Mouse (Mus musculus): ENCODE measurements around the gene Rnf34. TPM values are rescaled to one million over a fixed set of nuclear protein-coding genes. Genes with fewer than 3 reads are reported as not detected.
A peak's percentile ranks its signal among the peaks of the same experiment; 100 is the strongest.

Rnf34 gene
- polyA plus RNA-seq (2015; fragmentation: Nextera tagmentation; extraction: Ambion mirVana) = 55.5 and 56.1 TPM in 2 replicates

DNA sequence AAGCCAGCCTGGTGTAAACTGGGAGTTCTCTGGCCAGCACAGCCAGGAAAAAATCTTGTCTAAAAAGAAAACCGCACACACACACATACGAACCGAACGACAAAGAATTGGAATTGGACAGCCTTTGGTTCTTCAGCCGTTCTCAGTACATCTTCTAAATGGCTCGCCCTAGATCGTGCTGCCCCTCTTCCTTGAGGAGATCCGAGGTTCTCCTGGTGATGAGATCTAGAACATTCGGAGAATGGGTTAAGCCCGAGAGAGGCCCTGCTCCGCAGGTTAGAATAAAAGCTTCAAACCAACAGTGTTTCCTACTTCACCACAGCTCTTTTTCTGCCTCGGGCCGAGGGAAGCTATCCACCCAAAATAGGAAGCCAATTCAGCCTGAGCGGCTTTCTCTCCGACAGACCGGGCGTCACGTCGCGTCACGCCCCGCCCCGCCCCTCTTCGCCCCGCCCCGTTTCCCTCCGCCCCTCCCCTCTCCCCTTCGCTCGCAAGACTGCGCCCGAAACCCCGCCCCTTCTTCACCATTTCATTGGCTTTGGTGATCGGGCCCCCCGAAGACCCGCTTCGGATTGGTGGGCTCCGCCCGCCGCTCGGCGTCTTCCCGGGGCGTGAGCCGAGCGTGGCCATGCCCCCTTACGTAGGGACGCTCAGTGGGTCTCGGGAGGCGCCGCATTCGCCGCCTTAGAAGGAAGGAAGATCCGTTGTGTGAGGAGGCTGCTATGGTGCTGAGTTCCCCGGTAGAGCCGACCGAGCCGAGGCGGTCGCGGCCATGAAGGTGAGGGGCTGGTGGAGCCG is at the start of gene Rnf34:
Rnf34 (plus strand) TSS at position 528 of the 798 bp plus-strand sequence.
- Histone ChIP-seq H3K27me3 (no peaks in the 10 kb centered on the region), H3K9me3 (no peaks in the 10 kb centered on the region), H3K4me2 (replicated peaks) (peak within 1 kb of the TSS; percentile 96), H3K36me3 (no peaks in the 10 kb centered on the region), H3K4me1 (replicated peaks) (peaks cover 29% of the 10 kb centered on the region), H3K4me3 (replicated peaks) (peak within 1 kb of the TSS; percentile 86), H3K9ac (replicated peaks) (peak within 1 kb of the TSS; percentile 96), H3K27ac (peak within 1 kb of the TSS; percentile 93)
- ATAC-seq = peak; percentile 100
- 1% methylated on average over 61 of the region's 61 CpGs for WGBS

DNA sequence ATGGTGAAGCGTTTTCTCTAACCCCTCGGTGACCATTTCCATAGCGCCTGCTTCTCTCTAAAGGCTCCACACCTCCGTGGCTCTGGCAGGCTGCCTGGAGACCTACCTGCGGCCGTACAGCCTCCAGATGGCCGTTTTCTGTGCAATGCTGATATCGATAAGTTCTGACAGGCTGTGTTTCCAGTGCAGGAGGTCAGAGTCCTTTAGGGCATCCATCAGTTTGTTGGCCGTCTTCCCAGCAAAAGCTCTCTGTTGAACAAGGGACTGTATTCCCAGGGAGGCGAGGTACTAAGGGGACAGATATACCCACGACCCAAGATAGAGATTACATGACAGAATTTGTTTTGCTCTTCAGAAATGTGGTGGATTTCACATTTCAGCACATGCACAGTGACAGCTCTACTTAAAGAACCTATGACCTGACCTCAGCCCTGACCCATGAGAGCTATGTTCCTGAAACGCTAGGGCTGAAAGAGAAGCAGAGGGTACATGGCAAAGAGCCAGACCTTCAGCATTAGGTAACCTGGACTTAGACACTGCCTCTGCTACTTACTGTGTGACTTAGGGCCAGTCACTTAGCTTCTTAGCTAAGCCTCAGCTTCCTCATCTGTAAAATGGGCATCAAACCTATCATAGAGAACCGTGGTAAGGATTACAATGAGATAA is 49.4 kb upstream of the Rnf34 start:
- 85% methylated on average over 13 of the region's 13 CpGs for WGBS
- no peaks in the 10 kb centered on the region for H3K9me3 ChIP-seq
- no peak overlapping the region for H3K4me2 ChIP-seq (replicated peaks)
- H3K36me3 ChIP-seq = peaks cover 94% of the 10 kb centered on the region
- H3K9ac ChIP-seq (replicated peaks) = no peak overlapping the region
- no peak overlapping the region for H3K4me3 ChIP-seq (replicated peaks)
- no peak overlapping the region for H3K27ac ChIP-seq
- H3K4me1 ChIP-seq (replicated peaks) = peaks cover 12% of the 10 kb centered on the region
- H3K27me3 ChIP-seq = no peaks in the 10 kb centered on the region
- ATAC-seq = no peak

DNA sequence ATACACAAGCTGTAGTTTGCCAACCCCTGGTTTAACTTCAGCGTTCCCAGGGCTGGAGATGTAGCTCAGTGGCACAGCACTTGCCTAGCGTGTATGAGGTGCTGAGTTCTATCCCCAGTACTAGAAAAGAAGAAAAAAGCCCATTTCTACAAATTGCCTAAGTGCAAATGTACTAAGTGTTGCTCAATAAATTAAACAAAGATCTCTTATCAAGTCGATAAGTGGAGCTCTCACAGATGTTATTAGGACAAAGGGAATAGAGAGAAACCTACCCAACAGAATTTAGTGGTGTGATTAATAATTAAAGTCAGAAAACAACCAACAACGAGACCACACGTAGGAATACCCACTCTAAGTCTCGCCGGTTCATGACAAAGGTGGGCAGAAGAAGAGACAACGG is 48.2 kb upstream of the Rnf34 start:
- no peak for ATAC-seq
- H3K4me2 ChIP-seq (replicated peaks) = no peak overlapping the region
- no peak overlapping the region for H3K27ac ChIP-seq
- H3K27me3 ChIP-seq = no peaks in the 10 kb centered on the region
- H3K4me1 ChIP-seq (replicated peaks) = peaks cover 12% of the 10 kb centered on the region
- no peak overlapping the region for H3K4me3 ChIP-seq (replicated peaks)
- H3K9ac ChIP-seq (replicated peaks) = no peak overlapping the region
- WGBS = 96% methylated on average over 8 of the region's 8 CpGs
- peaks cover 95% of the 10 kb centered on the region for H3K36me3 ChIP-seq
- no peaks in the 10 kb centered on the region for H3K9me3 ChIP-seq

DNA sequence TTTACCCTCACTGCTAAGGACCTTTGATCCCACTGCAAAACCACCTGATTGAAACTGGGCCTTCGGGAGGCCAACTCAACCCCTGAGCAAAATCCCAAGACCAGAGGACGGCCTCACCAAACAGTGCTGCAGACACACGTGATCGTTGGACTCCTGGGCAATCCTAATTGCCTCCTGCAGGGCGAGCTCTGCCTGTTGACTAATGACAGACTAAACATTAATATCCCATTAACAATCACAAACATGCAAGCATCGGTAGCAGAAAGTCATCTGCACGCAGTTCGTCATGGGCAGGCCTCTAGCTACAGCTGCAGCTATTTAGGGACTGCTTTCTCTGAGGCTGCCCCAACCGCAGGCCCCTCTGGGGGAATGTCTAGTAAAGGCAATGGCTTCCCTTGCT is 47.1 kb upstream of the Rnf34 start:
- no peaks in the 10 kb centered on the region for H3K9me3 ChIP-seq
- no peak overlapping the region for H3K9ac ChIP-seq (replicated peaks)
- H3K4me3 ChIP-seq (replicated peaks) = no peak overlapping the region
- WGBS = 88% methylated on average over 9 of the region's 9 CpGs
- ATAC-seq = no peak
- no peaks in the 10 kb centered on the region for H3K27me3 ChIP-seq
- no peak overlapping the region for H3K4me2 ChIP-seq (replicated peaks)
- H3K36me3 ChIP-seq = peaks cover 98% of the 10 kb centered on the region
- no peak overlapping the region for H3K27ac ChIP-seq
- peaks cover 12% of the 10 kb centered on the region for H3K4me1 ChIP-seq (replicated peaks)

DNA sequence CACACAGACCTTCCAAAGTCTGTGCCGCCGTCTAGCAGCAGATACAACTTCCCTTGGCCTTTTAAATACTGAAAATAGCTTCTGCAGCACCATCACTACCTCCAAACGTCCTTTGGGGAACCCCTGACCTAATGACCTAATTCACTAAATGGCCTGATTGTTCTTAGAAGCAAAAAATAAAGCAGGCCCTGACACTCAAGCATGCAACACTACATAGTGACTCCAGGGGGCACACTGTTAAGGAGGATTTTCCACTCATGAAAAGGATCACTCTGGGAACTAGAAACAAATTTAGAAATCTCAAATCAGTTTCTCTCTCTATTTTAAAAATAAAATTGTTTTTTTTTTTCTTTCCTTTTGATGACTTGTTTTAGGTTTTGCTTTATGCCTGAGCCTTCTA is 44.3 kb upstream of the Rnf34 start:
- H3K4me1 ChIP-seq (replicated peaks) = no peaks in the 10 kb centered on the region
- H3K4me2 ChIP-seq (replicated peaks) = no peak overlapping the region
- H3K27ac ChIP-seq = no peak overlapping the region
- no peaks in the 10 kb centered on the region for H3K27me3 ChIP-seq
- no peaks in the 10 kb centered on the region for H3K9me3 ChIP-seq
- no peak overlapping the region for H3K4me3 ChIP-seq (replicated peaks)
- no peak overlapping the region for H3K9ac ChIP-seq (replicated peaks)
- no peak for ATAC-seq
- peaks cover 95% of the 10 kb centered on the region for H3K36me3 ChIP-seq
- 71% methylated on average over 3 of the region's 3 CpGs for WGBS

DNA sequence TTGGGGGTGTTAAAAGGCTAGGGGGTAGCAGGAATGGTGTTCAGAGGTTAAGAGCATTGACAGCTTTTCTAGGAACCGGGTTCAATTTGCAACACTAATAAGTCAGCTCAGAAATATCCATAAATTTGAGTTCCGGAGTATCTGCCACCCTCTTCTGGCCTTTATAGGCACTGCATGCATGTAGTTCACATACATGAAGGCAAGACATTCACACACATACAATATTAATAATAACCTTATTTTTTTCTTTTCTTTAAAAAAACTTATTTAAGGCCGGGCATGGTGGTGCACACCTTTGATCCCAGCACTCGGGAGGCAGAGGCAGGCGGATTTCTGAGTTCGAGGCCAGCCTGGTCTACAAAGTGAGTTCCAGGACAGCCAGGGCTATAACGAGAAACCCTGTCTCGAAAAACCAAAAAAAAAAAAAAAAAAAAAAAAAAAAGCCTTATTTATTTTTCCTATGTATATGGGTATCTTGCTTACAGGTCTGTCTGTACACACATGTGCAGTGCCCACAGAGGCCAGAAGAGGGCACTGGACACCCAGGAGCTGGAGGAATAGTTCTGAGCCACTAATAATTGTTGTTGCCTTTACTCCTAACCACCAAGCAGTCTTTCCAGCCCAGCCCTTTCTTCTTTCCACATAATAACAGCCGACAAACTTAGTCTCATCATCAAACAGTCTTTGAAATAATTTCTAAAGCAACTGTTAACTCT is 38.3 kb upstream of the Rnf34 start:
- no peak for ATAC-seq
- H3K9ac ChIP-seq (replicated peaks) = no peak overlapping the region
- H3K27me3 ChIP-seq = no peaks in the 10 kb centered on the region
- no peak overlapping the region for H3K27ac ChIP-seq
- H3K36me3 ChIP-seq = peaks cover 91% of the 10 kb centered on the region
- no peaks in the 10 kb centered on the region for H3K9me3 ChIP-seq
- H3K4me3 ChIP-seq (replicated peaks) = no peak overlapping the region
- no peak overlapping the region for H3K4me2 ChIP-seq (replicated peaks)
- 96% methylated on average over 9 of the region's 9 CpGs for WGBS
- H3K4me1 ChIP-seq (replicated peaks) = no peaks in the 10 kb centered on the region

DNA sequence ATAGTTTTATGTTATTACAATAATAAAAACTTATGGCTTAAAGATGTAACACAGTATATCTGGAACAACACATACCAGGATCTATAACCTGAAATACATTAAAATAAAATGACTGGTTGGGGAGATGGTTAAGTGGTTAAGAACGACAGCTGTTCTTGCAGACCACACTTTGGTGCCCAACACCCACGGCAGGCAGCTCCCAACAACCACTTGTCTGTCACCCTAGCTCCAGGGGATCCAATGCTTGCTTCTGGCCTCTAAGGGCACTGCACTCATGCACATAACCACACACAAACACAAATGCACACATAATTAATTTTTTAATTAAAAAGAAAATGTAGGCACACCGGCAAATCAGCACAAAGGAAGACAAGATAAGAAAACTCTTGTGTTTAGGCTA is 37.1 kb upstream of the Rnf34 start:
- WGBS = 92% methylated on average over 3 of the region's 3 CpGs

DNA sequence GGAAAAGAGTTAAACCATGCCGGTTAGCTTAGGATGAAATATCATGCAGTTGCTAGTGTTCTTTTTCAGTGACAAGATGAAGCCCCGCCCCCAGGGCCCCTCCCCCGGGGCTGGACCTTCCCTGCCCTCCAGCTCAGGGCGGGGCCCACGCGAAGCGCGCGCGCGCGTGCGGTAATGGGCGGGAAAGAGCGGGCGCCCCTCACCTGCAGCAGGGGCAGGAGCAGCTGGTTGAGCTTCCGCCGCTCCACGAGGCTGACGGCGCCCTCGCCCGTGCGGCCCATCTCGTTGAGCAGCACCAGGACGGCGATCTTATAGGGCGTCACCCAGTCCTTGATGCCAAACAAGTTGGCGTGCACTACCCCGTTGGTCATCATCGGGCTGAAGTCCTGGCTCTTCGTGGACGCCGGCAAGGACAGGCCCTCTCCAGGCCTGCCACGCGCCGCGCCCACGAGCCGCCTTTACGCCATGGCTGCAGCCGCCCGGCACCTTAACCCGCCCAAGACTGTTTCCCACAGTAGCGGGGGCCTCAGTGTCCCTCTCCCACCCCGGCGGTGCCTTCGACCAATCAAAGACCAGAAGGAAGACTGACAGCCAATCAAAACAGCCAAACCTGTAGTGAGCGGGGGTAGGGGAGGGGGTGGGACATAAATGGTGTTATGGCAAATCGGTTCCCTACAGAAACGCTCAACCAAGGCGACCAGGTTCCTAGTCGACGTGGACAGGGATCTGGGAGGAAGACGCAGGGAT is 28.9 kb upstream of the Rnf34 start, which contains the start of gene Anapc5:
Anapc5 (minus strand) TSS at position 563 of the 747 bp plus-strand sequence.
- Histone ChIP-seq H3K9ac (replicated peaks) (peak within 1 kb of the TSS; percentile 74), H3K4me1 (replicated peaks) (peaks cover 26% of the 10 kb centered on the region), H3K36me3 (peaks cover 30% of the 10 kb centered on the region), H3K9me3 (no peaks in the 10 kb centered on the region), H3K4me2 (replicated peaks) (peak within 1 kb of the TSS; percentile 66), H3K27ac (peak within 1 kb of the TSS; percentile 94), H3K27me3 (no peaks in the 10 kb centered on the region), H3K4me3 (replicated peaks) (peak within 1 kb of the TSS; percentile 78)
- peak; percentile 99 for ATAC-seq
- WGBS = under 1% methylated on average over 55 of the region's 55 CpGs

More for the DNA sequence above, 37.1 kb upstream of the Rnf34 start:
- H3K4me2 ChIP-seq (replicated peaks) = no peak overlapping the region
- no peak overlapping the region for H3K27ac ChIP-seq
- H3K9ac ChIP-seq (replicated peaks) = no peak overlapping the region
- no peaks in the 10 kb centered on the region for H3K9me3 ChIP-seq
- H3K4me1 ChIP-seq (replicated peaks) = 0 out of 2 replicates have a peak, but pooled peaks cover 4% of the 10 kb centered on the region
- H3K36me3 ChIP-seq = peaks cover 90% of the 10 kb centered on the region
- no peaks in the 10 kb centered on the region for H3K27me3 ChIP-seq
- no peak overlapping the region for H3K4me3 ChIP-seq (replicated peaks)
- no peak for ATAC-seq

DNA sequence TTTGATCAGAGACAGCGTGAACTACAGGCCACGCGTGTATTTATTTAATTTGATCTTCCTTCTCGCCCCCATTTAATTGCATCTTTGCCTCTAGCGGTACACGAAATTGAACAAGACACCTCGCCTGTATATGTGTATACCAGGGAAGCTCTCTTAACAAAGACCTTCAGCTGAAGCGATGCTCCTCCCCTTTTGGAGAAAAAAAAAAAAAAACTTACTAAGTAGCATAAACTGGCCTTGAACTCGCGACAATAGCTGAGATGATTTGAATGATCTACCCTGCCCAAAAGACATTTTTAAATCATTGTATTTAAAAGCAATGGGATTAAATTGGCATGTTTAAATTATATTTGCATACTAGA is 28.3 kb upstream of the Rnf34 start:
- 0% methylated on average over 10 of the region's 10 CpGs for WGBS
- H3K4me2 ChIP-seq (replicated peaks) = peak overlapping the region; percentile 66
- peak; percentile 78 for ATAC-seq

DNA sequence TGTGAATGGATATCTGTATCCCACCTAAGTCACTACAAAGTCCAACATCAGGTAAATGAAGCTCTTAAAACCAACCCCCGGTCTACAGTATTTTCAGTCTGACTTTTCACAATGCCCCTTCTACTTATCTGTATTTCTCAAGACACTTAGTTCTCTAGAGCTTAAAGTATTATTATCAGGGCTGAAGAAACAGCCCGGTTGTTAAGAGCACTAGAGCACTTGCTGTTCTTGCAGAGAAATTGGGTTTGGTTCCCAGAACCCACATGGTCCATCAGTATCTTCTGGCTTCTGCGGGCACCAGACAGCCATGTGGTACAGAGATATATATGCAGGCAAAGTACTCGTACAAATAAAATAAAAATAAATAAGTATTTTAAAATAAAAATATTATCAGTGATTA is 27.4 kb upstream of the Rnf34 start:
- Histone ChIP-seq H3K4me3 (replicated peaks) (no peak overlapping the region), H3K27me3 (no peaks in the 10 kb centered on the region), H3K4me2 (replicated peaks) (no peak overlapping the region), H3K27ac (no peak overlapping the region), H3K9ac (replicated peaks) (no peak overlapping the region), H3K4me1 (replicated peaks) (peaks cover 24% of the 10 kb centered on the region), H3K9me3 (no peaks in the 10 kb centered on the region), H3K36me3 (peaks cover 18% of the 10 kb centered on the region)
- 95% methylated on average over 4 of the region's 4 CpGs for WGBS
- ATAC-seq = no peak

More for the DNA sequence above, 28.3 kb upstream of the Rnf34 start:
- Histone ChIP-seq H3K36me3 (peaks cover 27% of the 10 kb centered on the region), H3K27me3 (no peaks in the 10 kb centered on the region), H3K27ac (peak overlapping the region; percentile 94), H3K9ac (replicated peaks) (peak overlapping the region; percentile 65), H3K9me3 (no peaks in the 10 kb centered on the region), H3K4me1 (replicated peaks) (peaks cover 26% of the 10 kb centered on the region), H3K4me3 (replicated peaks) (peak overlapping the region; percentile 78)

DNA sequence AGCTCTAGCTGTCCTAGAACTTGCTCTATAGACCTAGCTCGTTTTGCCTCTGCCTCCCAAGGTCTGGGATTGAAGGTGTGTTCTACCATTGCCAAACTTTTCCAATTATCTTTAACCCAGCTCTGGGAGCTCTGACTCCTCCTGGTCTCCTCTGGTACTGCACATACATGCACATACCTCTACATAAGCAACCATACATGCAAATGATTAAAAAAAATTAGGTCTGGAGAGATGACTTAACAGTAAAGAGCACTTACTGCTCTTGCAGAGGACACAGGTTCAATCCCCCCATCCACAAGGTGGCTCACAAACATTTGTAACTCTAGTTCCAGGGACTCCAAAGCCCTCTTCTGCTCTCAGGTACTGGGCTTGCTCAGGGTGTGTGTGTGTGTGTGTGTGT is 25.9 kb upstream of the Rnf34 start:
- no peak for ATAC-seq
- Histone ChIP-seq H3K9ac (replicated peaks) (no peak overlapping the region), H3K27me3 (no peaks in the 10 kb centered on the region), H3K9me3 (no peaks in the 10 kb centered on the region), H3K27ac (no peak overlapping the region), H3K4me2 (replicated peaks) (no peak overlapping the region), H3K36me3 (peaks cover 4% of the 10 kb centered on the region), H3K4me3 (replicated peaks) (no peak overlapping the region), H3K4me1 (replicated peaks) (peaks cover 13% of the 10 kb centered on the region)
- WGBS = 74% methylated on average over 1 of the region's 1 CpGs
